Mouse (Mus musculus): ENCODE measurements around the gene Caskin2. TPM values are rescaled to one million over a fixed set of nuclear protein-coding genes. Genes with fewer than 3 reads are reported as not detected.
"Not testable (repeated sequence)": the region's sequence is repeated elsewhere in the genome, so short reads cannot be mapped to it uniquely, and the experiment has no call there.

Gene Caskin2
- polyA plus RNA-seq (2012; rRNA removed): 16.5 and 17.1 TPM in 2 replicates

- peak; percentile 95 for DNase-seq
- no peak within 1 kb of the TSS for H3K27ac ChIP-seq (ENCODE audit: insufficient read depth, low read length)
- H3K4me3 ChIP-seq (replicated peaks; ENCODE audit: insufficient read depth, low read depth, low read length): peak within 1 kb of the TSS; percentile 82
- WGBS: under 1% methylated on average over 44 of the region's 44 CpGs
- TF ChIP-seq CTCF (IDR thresholded peaks at IDR 0.05; ENCODE audit: borderline replicate concordance, insufficient read depth, low read depth, low read length): peak; percentile 94
- TF ChIP-seq POLR2A (IDR thresholded peaks at IDR 0.05; ENCODE audit: borderline replicate concordance, insufficient read depth, low read length): peak; percentile 36; the same call in 1 of the 2 replicates
- H3K27me3 ChIP-seq (ENCODE audit: control insufficient read depth, insufficient read depth, low read length): no peaks in the 10 kb centered on the region
- peaks cover 8% of the 10 kb centered on the region; the same call in 1 of the 2 replicates for H3K4me1 ChIP-seq (ENCODE audit: control insufficient read depth, insufficient read depth, low read length)
Observed at GRCm38 (mm10) chr11:115813507-115814296, at the start of gene Caskin2. Gene Caskin2 (minus strand): TSS chr11:115813639.

DNA sequence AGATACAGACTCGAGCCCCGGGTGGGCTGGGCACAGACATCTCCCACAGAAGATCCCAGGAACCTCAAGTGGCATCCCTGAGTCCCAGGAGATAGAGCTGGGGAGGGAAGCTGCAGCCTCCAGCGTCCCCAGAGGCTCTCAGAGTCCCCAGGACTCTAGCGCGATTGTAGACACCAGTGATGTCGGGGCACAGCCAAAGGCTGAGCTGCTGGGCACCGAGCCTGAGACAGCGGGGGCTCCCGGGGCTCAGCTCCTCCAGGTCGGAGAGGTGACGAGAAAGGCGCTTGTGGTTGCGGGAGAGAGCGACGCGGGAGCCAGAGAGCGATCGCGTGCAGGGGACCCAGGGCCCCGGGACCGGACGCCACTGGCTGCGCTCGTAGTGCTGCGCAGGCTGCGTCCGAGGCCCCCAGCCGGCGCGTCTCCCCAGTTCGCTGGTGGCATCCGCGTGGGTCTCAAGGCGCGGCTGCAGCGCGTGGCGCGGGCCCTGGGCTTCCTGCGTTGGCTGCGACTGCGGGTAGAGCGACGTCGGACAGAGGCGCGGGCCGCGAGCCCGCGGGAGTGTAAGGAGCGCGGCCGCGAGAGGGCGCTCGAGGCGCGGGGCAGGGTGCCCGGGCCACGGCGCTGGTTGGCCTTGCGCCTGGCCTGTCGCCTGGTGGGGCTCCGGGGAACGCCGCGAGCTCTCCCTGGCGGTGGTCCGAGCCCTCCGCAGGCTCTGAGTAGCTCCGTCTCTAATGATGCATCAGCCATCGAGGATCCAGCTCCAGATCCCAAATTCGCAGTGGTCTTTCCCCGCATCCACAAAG, 45.9 kb upstream of the Caskin2 start:
- peak; percentile 64 to 71 for DNase-seq
- H3K4me3 ChIP-seq (replicated peaks; ENCODE audit: insufficient read depth, low read depth, low read length): no peak overlapping the region
- peaks cover 4% of the 10 kb centered on the region; the same call in 1 of the 2 replicates for H3K27me3 ChIP-seq (ENCODE audit: control insufficient read depth, insufficient read depth, low read length)
- 1% methylated on average over 75 of the region's 75 CpGs for WGBS
- no peak overlapping the region for H3K27ac ChIP-seq (ENCODE audit: insufficient read depth, low read length)
- TF ChIP-seq CTCF (IDR thresholded peaks at IDR 0.05; ENCODE audit: borderline replicate concordance, insufficient read depth, low read depth, low read length): peak; percentile 63; the same call in 1 of the 2 replicates
- TF ChIP-seq POLR2A (IDR thresholded peaks at IDR 0.05; ENCODE audit: borderline replicate concordance, insufficient read depth, low read length): no peak
- H3K4me1 ChIP-seq (ENCODE audit: control insufficient read depth, insufficient read depth, low read length): no peaks in the 10 kb centered on the region

- DNase-seq: no peak
- Histone ChIP-seq H3K27ac (ENCODE audit: insufficient read depth, low read length) (no peak within 1 kb of the TSS), H3K4me3 (replicated peaks; ENCODE audit: insufficient read depth, low read depth, low read length) (no peak within 1 kb of the TSS), H3K4me1 (ENCODE audit: control insufficient read depth, insufficient read depth, low read length) (no peaks in the 10 kb centered on the region), H3K27me3 (ENCODE audit: control insufficient read depth, insufficient read depth, low read length) (peaks cover 4% of the 10 kb centered on the region; the same call in 1 of the 2 replicates)
- no peak for TF ChIP-seq POLR2A (IDR thresholded peaks at IDR 0.05; ENCODE audit: borderline replicate concordance, insufficient read depth, low read length)
- no peak for TF ChIP-seq CTCF (IDR thresholded peaks at IDR 0.05; ENCODE audit: borderline replicate concordance, insufficient read depth, low read depth, low read length)
- 13% methylated on average over 27 of the region's 27 CpGs for WGBS
Observed at GRCm38 (mm10) chr11:115858354-115858753, 44.9 kb upstream of the Caskin2 start, which contains the start of gene Myo15b. Gene Myo15b (plus strand): TSS chr11:115858406.

- no peak for TF ChIP-seq POLR2A (IDR thresholded peaks at IDR 0.05; ENCODE audit: borderline replicate concordance, insufficient read depth, low read length)
- no peak for TF ChIP-seq CTCF (IDR thresholded peaks at IDR 0.05; ENCODE audit: borderline replicate concordance, insufficient read depth, low read depth, low read length)
- Histone ChIP-seq H3K4me1 (ENCODE audit: control insufficient read depth, insufficient read depth, low read length) (no peaks in the 10 kb centered on the region), H3K4me3 (replicated peaks; ENCODE audit: insufficient read depth, low read depth, low read length) (no peak overlapping the region), H3K27ac (ENCODE audit: insufficient read depth, low read length) (no peak overlapping the region), H3K27me3 (ENCODE audit: control insufficient read depth, insufficient read depth, low read length) (peaks cover 4% of the 10 kb centered on the region; the same call in 1 of the 2 replicates)
- no peak for DNase-seq
- 35% methylated on average over 13 of the region's 13 CpGs for WGBS
Observed at GRCm38 (mm10) chr11:115857936-115858335, 44.5 kb upstream of the Caskin2 start.

GRCm38 (mm10) chr11:115857146-115857545, 43.7 kb upstream of the Caskin2 start:
- not testable (repeated sequence) for H3K4me3 ChIP-seq (replicated peaks; ENCODE audit: insufficient read depth, low read depth, low read length); H3K4me1 ChIP-seq (ENCODE audit: control insufficient read depth, insufficient read depth, low read length); H3K27ac ChIP-seq (ENCODE audit: insufficient read depth, low read length); H3K27me3 ChIP-seq (ENCODE audit: control insufficient read depth, insufficient read depth, low read length); DNase-seq
- 94% methylated on average over 4 of the region's 4 CpGs for WGBS

- Histone ChIP-seq H3K4me1 (ENCODE audit: control insufficient read depth, insufficient read depth, low read length) (no peaks in the 10 kb centered on the region), H3K4me3 (replicated peaks; ENCODE audit: insufficient read depth, low read depth, low read length) (no peak overlapping the region), H3K27ac (ENCODE audit: insufficient read depth, low read length) (no peak overlapping the region), H3K27me3 (ENCODE audit: control insufficient read depth, insufficient read depth, low read length) (peaks cover 2% of the 10 kb centered on the region; the same call in 1 of the 2 replicates)
- WGBS: 73% methylated on average over 6 of the region's 6 CpGs
- no peak for DNase-seq
- no peak for TF ChIP-seq POLR2A (IDR thresholded peaks at IDR 0.05; ENCODE audit: borderline replicate concordance, insufficient read depth, low read length)
- TF ChIP-seq CTCF (IDR thresholded peaks at IDR 0.05; ENCODE audit: borderline replicate concordance, insufficient read depth, low read depth, low read length): no peak
Observed at GRCm38 (mm10) chr11:115854674-115855073, 41.2 kb upstream of the Caskin2 start.

DNA sequence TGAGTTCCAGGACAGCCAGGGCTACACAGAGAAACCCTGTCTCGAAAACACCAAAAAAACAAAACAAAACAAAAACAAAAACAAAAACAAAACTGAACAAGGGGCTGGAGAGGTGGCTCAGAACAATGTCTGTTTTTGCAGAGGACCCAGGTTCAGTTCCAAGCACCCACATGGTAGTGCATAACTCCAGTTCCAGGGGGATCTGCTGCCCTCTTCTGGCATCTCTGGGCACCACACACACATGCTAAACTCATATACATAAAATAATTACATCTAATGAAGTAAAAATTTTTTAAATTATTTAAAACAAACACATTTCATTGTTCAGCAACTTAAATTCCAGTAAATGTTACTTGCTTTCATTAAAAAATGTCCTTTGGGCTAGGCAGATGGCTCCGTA, 32.4 kb upstream of the Caskin2 start:
- Histone ChIP-seq H3K27ac (ENCODE audit: insufficient read depth, low read length) (no peak overlapping the region), H3K4me3 (replicated peaks; ENCODE audit: insufficient read depth, low read depth, low read length) (no peak overlapping the region), H3K4me1 (ENCODE audit: control insufficient read depth, insufficient read depth, low read length) (peaks cover 6% of the 10 kb centered on the region), H3K27me3 (ENCODE audit: control insufficient read depth, insufficient read depth, low read length) (no peaks in the 10 kb centered on the region)
- no peak for TF ChIP-seq CTCF (IDR thresholded peaks at IDR 0.05; ENCODE audit: borderline replicate concordance, insufficient read depth, low read depth, low read length)
- no peak for TF ChIP-seq POLR2A (IDR thresholded peaks at IDR 0.05; ENCODE audit: borderline replicate concordance, insufficient read depth, low read length)
- no peak for DNase-seq
- 93% methylated on average over 2 of the region's 2 CpGs for WGBS

All from cerebellum, adult 2 months (tissue).